Mouse (Mus musculus) cortical plate, adult 2 months (tissue): ENCODE results near the gene Gm5930.
"Not testable (repeated sequence)": the region's sequence is repeated elsewhere in the genome, so short reads cannot be mapped to it uniquely, and the experiment has no call there.

Experiments used
- CTCF ChIP-seq: fragments of 200-500 bp; IDR thresholded peaks from 2 replicates; pipeline ENCODE4 v1.5.1; 2011; ENCODE audit warnings: mild to moderate bottlenecking, control low read depth, low read length; ENCODE audit not compliant: insufficient read depth; ENCODE audit errors: extremely low read depth
- POLR2A ChIP-seq: fragments of 200-500 bp; IDR thresholded peaks from 2 replicates; pipeline ENCODE4 v1.6.1; 2011; ENCODE audit warnings: mild to moderate bottlenecking, low read length, control low read depth; ENCODE audit not compliant: insufficient read depth; ENCODE audit errors: extremely low read depth

GRCm38 (mm10) chr14:44362301-44362700 lies 23.9 kb upstream of the Gm5930 start:
- TF ChIP-seq CTCF, POLR2A: not testable (repeated sequence)
